Mouse (Mus musculus) MN1 (cell line): ENCODE data around the gene Carmil3.

Source experiments
- DNase-seq: peaks from one replicate; pipeline ENCODE4 v3.0.0-alpha.2; 2016; ENCODE audit warnings: low spot score

Gene Carmil3

DNA sequence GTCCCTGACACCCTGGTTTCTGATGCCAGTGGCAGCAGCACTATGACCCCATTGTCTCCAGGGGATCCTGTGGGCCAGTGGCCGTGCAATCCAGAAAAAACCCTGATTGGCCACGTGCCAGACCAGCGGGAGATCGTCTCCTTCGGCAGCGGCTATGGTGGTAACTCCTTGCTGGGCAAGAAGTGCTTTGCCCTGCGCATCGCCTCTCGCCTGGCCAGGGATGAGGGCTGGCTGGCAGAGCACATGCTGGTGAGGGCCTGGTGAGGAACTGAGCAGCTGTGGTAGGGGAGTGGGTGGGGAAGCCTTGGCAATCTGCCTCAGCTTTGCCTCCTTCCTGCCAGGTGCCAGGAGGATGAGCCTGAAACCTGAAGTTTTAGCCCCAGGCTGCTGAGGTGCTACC lies 53.9 kb downstream of the Carmil3 start:
- DNase-seq = peak; percentile 69

DNA sequence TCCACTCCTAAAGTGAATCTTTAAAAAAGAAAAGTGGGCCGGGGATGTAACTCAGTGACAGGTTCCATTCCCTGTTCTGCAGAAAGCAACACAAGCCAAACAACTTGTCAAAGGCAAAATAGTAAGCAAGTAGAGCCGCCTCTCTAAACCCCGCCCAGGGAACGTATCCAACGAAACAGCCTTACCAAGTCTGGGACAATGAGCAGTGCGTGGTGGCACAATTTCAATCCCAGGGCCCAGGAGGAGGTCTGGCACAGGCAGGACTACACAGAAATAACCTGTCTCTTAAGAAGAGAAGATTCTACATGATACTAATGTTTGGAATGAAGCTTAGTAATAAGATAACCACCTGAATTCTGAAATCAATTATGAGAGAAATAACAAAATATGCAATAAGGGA lies 59.7 kb downstream of the Carmil3 start:
- DNase-seq = no peak

DNA sequence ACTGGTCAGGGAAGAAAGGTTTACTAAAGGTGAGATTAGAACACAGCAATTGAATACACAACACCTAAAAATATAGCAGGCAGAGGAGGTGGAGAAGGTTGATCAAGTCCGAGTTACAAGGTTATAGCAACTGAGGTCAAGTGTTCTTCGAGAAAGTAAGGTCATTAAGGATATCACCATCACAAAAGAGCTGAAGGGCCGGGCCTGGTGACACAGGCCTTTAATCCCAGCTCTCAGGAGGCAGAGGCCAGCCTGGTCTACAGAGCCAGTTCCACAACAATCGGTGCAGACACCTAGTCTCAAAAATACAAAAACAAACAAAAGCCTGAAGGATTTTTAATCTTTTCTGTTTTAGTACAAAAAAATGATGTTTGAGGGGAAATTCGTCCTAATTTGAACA lies 60.9 kb downstream of the Carmil3 start:
- no peak for DNase-seq

DNA sequence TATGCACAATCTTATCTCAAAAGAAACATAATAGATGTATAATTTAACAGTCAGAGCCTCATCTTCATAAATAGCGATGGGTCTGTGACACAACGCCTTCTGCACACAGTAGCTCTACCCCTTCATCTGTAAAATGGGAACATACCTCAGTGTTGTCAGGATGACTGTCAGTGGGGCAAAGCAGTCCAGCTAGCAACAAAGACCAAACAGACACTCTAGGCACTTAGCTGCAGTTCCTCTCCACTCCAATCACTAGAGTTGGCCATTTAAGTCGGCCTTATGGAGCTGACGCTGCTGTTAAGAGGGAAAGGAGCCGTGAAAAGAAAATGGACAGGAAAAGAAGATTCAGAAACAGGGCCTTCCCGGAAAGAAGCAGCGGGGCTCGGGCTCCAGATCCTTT lies 61.3 kb downstream of the Carmil3 start:
- DNase-seq = no peak

DNA sequence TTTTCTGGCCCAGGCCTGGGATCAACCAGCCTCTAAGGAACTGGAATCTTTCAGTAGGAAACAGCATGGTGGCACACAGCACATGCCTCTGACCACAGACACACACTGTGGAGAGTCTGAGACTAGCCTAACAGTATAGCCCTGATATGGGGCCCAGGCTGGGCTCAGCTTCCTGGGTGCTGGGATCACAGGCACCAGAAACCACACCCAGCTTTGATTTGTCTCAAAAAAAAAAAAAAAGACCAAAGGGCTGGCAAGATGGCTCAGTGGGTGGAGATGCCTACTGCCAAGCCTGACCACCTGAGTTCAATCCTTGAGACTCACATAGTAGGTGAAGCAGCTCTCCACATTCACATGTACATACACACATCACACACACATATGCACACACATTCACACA lies 64.2 kb downstream of the Carmil3 start:
- DNase-seq = no peak

DNA sequence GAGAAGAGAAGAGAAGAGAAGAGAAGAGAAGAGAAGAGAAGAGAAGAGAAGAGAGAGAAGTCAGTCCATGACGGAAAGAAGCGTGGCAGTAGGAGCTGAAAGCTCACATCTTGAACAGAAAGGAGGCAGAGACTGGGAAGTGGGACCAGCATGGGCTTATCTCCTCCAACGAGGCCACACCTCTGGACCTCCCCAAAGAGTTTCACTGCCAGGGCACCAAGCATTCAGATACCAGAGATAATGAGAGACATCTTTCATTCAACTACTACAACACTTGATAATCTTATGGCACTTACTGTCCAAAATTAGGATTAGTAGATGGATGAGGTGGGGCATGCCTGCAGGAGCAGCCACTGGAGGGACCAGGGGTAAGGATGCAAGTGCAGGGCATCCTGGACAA lies 65.3 kb downstream of the Carmil3 start:
- no peak for DNase-seq

DNA sequence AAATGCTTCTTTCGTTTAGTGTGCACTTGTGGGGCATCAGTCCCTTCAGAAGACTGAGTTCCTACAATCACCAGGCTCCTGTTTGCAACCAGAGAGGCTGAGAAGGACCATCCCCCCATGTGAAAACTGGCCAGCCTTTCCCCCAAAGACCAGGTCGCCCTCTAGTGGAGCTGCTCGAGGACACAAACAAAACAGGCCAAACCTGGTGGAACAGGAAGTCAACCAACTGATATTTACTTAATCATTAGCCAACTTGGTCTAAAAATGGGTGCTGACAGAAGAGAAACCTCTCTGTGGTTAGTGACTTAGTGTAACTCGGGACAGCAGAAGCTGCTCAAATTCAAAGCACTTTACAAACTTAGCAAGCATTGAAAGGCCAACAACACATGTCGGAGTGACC lies 66.6 kb downstream of the Carmil3 start:
- peak; percentile 80 for DNase-seq

DNA sequence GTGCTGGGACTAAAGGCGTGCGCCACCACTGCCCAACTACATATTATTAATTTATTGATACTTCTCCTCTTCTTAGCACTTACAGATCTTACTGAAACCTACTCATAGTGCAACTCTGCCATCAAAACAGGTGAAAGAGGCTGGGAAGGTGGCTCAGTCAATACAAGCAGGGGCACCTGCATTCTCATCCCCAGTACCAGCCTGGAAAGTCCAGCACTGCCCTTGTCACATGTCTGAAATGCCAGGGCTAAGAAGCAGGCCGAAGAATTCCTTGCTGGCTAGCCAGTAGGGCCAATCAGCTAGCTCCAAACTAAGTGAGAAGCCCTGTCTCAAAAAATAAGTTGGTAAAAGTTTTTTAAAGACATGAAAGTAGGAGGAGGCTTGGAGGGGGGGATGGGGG lies 67.1 kb downstream of the Carmil3 start:
- DNase-seq = no peak
